Mouse (Mus musculus) activated CD4-positive, CD25-positive, alpha-beta regulatory T cell, adult 4 months (primary cell): ENCODE results near the gene Resp18. TPM values are rescaled to one million over a fixed set of nuclear protein-coding genes. Genes with fewer than 3 reads are reported as not detected.

Experiments
- ATAC-seq: one replicate; pipeline ENCODE4 v1.8.0; 2017
- polyA plus RNA-seq, 2 experiments: library from polyadenylated mRNA; unstranded; fragments of 100-300 nt; shearing (Covaris generic); gene quantifications; one replicate each; pipeline ENCODE4 v1.2.1; 2017

The Resp18 gene
- not detected for polyA plus RNA-seq

DNA sequence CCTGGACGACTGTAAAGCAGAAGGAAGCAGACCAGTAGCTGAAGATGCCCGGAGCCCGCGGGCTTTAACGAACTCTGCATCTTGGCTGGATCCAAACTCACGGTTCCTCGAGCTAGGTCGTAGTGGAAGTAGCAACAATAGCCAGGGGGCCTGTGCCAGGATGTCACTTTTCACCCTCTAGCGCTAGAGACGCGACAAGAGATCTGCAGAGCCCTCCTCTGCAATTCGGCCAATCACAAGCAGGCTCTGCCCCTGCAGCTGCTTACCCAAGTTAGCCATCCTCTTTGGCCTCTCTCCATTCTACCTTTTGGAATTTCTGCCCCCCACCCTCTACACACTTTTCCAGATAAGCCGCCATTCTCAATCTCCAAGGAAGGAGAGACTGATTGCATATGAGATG lies at the start of gene Resp18:
Gene Resp18 (minus strand): TSS at position 188 of the 400 bp plus-strand sequence.
- ATAC-seq, result no peak

DNA sequence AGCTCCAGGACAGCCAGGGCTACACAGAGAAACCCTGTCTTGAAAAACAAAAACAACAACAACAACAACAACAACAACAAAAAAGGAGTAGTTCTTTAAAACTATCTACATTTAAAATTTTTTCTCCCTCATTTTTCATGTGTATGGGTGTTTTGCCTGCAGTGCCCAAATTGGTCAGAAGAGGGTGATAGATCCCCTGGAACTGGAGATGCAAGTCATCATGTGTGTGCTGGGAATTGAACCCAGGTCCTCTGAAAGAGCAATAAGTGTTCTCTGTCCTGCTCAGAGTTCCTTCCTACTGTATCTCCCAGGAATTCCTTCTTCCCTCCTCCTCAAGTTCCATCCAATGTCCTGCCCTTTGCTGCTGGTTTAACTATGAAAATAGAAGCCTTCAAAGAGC lies 49.2 kb upstream of the Resp18 start:
- ATAC-seq, result no peak

DNA sequence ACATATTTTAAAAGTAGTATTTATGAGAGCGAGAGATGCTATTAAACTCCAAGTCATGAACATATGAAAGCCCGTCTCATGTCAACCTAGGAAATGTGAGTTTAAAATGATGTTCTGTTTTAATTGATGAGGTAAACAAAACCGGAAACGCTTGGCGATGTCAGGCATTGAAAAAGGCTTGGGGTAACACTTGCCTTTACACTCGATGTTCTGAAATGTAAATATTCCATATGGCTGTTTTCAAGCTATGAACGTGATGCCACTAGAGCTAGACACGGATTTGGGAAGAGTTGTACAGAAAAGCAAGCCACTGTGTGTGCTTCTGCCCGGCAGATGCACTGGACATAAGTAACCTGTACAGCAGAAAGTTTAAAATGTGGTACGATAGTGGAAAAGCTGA lies 41.0 kb upstream of the Resp18 start:
- no peak for ATAC-seq

DNA sequence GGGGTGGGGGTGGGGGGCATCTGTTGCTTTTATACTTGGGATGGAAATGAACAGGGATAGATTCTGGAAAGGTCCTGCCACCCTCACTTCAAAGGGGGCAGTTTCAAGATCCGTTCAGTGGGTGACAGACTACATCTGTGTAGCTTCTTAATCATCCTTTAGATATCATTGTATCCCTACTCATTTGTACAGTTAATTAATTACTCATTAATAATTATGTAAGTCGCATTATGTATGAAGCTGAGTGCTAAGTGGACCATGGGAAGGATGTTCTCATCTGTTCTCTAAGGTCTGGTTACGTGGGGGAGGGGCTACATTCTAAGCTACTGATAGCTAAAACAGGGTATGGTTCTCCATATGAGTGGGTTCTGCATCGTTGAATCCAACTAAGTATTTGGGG lies 40.5 kb upstream of the Resp18 start:
- ATAC-seq, result no peak

DNA sequence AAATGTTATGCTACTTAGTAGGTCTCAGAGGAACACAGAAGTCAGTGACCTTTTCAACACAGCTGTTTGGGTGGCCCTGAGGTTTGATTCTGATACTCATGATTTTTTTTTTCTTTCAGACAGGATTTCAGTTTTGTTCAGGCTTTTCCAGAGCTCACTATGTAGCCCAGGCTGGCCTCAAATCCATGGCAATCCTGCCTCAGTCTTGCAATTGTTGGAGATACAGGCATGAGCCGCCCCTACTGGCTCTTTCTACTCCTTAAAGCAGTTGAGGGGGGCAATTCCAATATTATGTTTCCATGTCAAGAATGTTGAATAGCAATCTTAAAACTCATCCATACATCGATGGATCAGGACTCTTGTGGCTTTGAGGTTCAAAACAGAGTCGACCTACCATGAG lies 40.1 kb upstream of the Resp18 start:
- ATAC-seq, result no peak

DNA sequence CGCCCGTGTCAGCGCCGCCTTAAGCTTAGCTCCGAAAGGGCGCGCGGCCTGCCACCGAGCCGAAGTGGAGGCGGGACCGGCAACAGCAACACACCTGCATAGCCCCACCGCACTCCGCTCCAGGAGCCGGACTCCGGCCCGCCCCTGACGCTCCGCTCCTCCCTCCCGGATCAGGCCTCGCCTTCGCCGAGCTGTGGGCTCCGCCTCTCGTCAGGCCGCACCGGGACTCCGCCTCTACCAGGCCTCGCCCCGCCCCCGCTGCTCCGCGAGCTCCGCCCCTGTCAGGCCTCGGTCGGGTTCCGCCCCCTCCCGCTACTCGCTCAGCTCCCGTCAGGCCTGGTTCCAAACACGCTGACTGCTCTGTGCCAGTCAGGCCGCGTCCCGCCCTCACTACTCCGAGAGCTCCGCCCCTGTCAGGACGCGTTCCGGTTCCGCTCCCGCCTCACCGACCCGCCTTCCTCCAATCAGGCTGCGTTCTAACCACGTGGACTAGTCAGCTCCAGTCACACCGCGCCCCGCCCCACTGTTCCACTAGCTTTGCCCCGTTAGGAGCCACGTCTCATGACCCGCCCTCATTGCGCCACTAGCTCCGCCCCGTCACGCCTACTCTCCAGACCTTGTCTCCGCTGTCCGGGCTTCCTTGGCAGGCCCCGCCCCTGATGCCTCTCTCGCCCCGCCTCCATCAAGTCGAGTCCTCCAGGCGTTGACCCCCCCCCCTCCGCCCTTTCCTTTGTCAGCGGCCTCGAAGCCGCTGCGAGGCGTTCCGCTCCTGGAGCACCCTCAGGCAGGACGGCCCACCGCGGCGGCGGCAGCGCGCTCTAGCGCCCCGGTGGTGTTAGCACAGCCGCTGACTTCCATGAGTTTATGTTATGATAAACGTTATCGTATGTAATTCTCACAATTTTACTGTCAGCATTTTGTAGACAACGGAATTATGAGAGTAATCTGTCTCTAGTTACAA lies 39.3 kb upstream of the Resp18 start, which contains the start of gene Dnpep:
Gene Dnpep (minus strand): TSS at position 750 of the 961 bp plus-strand sequence.
- ATAC-seq, result peak; percentile 87

DNA sequence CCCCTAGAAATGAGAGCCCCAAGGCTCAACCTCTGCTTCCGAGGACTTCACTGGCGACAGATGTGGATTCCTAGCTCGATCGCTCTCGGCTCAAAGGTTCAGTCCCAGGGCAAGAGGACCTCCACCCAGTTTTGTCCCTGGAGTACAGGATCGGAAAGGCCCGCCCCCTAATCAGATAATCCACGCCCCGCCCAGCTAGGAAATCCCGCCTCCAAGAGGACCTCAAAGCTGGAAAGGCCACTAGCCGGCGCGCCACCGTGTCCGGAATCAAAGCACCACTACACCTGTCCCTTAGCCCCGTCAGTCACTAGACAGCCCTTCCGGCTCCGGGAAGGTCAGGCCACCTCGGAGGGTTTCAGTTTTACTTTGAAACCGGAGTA lies 38.6 kb upstream of the Resp18 start:
- ATAC-seq, result peak; percentile 0

DNA sequence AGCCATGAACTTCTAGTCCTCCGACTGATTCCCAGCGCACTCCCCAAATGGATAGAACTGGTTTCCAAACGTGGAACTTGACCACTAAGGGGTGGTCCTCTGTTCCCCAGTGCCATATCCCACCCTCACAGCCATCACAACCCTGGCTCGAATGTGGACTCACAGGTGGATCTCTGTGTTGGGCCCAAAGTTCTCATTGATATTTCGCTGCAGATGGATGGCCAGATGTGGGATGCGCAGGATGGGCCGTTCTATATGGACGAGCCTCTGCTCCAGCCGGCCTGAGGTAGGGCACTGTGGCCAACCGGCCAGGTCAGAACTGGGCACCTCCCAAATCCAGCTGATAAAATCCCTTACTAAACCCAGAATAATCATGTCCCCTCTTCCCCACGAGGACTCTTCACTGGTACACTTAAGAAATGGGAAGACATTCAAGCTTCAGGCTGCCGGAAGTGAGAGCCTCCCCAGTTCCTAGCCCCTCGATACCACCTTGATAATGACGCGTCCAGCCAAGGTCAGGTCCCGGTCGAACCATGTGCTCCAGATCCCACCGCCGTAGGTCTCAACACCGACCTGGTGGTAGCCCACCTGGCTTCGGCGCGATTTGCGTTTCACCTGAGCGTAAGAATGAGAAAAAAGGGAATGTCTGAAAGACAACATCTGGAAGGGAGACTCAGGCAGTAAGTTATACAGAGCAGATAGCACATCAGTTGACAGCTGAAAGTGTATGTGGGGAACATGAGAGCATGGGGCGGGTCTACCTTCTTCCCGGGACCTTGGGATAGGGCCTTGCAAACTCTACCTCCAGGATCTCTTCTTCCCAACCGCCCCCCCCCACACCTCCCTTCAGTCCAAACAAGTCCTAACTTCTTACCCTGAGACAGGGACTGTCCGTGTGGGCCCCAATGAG lies 37.5 kb upstream of the Resp18 start:
- ATAC-seq, result no peak

DNA sequence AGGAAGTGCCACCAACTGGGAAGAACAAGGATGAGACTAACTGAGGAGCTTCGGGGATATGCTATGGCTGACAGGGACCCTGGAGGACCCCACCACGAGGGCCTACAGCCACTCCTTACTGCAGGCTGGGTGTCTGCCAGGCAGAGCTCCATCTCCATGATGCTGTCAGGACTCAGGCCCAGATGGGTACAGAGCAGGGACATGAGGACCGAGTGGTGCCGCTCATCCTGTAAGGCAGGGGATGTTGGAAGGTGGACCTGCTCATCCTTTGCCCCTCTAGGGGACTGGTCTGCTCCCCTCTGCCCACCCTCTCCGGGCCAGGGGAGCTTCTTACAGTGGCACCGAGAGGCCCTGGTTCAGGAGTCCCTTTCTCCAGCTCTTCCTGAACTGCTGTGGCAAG lies 36.8 kb upstream of the Resp18 start:
- ATAC-seq, result no peak

DNA sequence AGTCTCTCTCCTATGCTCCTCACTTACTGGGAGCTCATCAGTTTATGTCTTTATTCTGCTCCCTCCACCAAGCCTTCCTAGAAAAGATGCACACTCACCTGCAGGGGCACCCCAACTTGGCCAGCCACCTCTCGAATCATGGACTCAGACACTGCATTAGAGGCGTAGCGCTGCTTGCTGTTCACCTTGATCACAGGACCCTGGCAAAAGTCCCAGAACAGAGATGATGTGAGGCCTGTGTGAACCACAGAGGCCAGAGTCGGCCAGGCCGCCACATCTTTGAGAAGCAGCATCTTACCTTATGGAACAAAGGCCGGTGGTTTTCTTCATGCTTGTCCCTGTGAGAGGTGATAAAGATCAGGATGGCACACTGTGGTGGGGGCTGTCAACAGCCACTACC lies 33.5 kb upstream of the Resp18 start:
- ATAC-seq, result no peak

DNA sequence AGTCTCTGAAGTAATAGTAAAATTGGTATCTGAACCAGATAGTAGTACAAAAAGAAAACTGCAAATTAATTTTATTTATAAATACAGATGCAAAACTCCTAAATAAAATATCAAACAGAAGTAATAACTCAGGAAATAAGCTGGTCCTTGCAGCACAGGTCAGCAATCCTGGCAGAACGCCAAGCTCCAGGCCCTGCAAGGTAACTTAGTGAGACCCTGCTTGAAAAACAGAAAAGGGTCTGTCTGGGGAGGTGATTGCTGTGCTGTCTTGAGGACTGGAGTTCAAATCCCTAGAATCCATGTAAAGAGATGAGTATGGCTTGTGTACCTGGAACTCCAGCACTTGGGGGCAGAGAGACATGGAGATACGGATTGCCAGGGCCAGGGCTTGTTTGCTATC lies 26.4 kb upstream of the Resp18 start:
- ATAC-seq, result no peak

DNA sequence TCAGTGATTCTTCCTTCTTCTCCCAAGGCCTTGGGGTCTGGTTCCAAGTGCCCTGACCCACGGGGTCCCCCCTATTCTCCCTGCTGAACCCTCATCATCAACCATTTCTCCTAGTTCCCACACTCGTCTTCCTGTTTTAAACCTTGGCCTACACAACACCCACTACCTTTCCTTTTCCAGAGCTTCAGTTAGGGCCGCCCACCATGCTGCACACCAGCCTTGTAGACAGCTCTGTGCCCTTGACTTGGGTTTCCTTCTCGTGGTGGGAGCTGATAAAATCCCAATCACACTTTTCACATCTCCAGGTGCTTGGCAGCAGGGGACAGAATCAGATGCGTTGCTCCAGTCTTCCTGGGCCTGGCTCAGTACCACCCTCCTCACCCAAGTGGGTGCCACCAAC lies 16.1 kb upstream of the Resp18 start:
- ATAC-seq, result no peak

DNA sequence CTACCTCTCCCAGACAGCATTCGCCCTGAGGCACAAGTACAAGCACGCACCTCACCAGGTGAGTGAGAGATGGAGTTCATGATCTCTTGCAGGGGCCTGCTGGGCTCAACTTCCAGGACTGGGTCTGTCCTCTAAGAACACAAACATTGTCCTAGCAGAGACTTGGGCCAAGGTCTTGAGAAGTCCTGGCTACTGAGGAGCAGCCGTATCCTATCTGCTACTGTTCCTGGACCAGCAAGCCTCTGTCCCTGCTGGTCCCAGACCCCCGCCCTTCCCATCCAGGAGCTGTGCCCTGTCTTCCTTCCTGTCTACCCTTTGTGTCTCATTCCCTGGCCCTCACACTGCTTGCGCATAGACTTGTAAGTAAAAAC lies 15.1 kb upstream of the Resp18 start:
- ATAC-seq, result no peak

DNA sequence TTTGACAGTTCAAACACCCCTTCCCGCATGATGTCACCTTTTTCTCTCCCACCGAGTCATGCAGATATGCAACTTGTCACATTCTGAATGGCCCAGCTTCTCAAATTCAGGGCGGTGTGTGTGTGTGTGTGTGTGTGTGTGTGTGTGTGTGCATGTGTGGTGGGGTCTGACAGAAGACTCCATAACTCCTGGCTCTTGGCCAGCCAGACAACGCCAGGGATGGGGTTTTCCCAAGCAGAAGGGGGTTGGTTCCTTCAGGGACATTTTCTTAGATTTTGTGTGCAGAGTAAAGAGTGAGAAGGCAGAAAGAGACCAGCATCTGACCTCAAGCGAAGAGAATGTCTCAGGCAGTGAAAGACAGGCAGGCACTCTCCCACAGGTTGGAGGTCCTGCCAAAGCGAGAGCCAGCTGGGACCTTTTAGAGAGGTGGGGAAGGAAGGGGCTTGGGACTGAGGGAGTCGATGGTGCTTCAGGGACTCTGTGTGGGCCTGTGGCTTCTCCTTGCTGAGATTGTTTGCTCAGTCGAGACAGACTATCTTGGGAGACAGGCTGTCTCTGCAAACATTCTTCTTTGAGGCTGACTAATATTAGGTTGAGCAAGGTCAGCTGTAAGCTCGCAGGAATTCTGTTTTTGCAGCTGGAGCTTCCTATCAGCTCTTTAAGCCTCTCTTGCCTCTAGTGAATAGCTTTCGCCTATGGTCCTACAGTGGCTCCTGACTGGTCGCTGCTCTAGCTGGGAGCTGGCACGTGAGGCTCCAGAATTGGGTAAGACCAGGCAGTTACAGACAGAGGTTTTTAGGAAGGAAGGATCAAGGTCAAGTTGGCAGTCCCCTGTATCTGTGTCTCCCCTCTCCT lies 14.5 kb upstream of the Resp18 start:
- ATAC-seq, result no peak

DNA sequence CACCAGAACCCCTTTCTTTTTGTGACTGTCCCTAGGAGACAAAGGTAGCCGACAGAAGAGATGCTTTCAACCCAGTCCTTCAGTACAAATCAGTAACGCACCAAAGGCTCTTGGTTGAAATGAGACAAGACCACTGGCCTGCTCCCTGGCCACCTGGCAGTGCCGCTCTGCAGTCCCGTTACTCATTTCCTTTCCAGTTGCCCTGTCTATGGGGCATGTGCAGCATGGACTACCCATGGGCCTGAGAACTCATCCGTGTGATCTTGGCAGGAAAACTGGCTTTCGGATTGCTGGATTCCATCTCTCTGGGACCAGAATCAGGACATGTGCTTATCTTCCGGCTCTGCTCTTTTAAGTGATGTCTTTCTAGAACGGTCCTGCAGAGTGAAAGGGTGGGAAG lies 13.1 kb upstream of the Resp18 start:
- no peak for ATAC-seq

DNA sequence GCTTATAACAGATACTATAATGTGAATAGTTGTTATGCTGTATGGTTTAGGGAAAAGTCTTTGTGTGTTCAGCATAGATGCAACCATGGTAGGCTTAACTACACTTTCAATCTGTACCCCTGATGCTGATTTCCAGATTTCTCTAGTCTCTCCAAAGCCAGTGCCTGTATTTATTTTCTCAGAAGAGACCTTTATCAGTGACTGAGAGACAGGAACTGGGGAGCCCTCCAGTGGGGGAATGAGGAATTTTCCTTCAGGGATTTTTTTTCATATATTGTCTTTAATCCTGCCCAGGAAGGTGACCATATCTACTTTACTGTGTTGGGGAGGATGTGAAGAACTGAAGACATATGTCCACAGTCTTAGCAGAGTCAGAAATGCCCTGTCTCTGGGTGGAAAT lies 12.4 kb upstream of the Resp18 start:
- ATAC-seq, result no peak

DNA sequence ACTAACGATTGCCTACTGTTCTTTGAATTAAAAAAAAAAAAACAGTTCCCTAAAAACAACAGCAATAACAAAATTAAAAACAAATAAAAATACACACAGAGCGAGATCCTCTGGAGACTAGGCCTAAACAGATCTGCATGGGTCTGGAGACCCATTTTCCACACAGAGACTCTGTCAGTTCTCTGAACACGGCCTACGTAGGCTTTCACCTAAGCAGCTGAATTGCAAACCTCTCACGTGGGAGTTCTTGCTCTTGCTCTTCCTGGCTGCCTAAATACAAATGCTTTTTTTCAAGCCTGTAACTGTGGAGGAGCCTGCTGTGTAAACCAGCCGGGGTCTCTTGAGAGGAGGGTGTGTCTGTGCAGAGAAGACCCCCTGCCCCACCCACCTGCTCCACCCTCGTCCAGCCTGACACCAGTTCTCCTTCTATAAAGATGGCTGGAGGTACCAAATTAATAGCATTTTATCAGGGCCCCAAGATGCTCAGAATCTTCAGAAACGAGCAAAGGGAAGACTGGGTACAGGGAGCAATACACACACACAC lies 11.7 kb upstream of the Resp18 start:
- no peak for ATAC-seq

DNA sequence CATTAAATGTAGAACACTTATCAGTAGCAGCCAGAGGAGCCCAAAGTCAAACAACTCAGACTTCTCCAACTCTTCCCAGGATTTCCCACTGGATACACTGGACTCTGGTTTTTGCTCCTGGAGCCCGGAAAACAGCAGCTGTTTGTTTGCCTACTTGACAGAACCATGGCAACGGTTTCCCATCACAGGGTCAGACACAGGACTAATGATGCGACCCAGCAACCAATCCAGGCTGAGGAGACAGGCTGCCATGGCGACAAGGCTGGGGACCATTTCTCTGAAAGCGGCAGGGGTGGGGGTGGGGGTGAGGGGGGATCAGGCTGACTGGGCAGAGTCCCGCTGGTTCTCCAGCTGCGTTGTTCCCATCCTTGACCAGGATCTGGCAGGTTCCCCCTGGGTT lies 11.2 kb upstream of the Resp18 start:
- ATAC-seq, result no peak

DNA sequence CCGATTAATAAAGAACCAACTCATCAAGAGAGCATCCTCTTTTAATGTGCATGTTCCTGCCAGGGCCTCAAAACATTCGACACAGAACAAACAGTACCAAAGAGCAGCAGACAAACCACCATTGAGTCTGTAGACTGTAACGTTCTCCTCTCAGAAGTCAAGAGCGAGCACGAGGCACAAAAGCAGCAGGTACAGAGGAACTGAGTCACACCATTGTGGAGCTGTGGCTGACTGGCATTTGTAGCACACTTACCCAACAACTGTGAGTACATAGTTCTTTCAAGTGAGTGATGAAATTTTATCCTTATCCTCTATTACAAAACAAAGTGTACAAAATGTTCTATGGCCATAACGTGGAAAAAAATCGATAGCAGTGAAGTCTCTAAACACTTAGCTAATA lies 6.7 kb upstream of the Resp18 start:
- ATAC-seq, result no peak

DNA sequence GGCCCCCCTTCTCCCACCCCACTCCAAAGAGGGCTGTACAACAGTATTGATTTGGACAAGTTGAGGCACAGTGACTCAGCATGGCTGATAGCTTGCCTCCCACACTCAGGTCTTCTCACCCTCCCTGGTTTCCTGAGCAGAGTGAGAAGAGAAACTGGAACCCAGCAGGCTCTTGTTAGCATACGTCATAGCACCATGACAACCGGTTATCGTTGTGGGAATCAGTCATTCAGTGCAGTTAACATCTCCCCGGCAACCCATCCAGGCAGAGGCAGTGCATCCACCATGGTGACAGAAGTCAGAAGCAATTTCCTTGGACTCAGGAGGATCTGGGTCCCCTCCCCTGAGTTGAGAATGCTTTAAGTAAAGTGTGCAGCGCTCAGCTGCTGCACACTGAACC lies 4.8 kb upstream of the Resp18 start:
- ATAC-seq, result no peak

DNA sequence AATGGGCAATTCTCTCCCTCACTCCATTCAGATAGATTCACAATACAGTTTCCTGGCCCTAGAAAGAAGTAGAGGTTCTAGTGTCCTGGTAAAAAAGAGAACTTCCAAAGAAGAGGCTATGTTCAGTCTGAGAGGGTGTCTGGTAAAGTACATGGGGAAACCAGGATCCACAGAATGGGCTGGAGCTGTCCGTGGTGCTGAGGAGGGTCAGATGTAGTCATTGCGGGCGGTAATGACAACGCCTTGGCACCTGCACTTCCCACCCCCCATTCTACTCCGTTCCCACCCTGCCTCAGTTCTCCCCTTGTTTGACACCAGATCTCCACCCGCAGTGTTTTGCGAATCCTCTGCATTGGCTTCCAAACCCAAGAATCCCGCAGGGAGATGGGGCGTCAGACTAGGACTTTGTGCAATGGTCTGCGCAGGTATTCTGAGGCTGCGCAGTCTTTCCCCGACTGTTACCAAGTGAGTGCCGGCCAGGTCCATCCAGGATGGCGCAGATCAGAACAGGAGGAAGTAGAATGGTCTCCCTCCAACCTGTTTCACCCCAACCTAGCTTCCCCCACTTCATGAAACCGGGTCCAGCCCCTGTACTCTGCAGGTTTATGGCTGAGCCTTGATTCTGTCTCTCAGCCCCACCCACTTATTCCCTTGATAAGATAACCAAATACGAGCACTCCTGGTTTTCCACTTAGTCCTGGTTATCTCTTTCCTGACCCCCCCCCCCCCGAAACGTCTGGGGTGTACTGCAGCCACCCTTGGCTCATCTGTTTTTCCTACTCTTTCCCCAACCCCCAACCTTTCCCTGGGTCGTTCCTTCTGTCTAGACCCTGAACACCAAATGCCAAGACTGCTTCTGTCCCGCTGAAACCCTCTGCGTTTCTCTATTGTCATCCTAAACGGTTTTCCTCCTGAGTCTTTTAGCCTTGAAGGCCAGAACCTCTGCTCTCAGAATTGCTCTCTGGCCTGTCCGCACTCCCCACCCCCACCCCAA lies 723 bp downstream of the Resp18 start:
- no peak for ATAC-seq
